Mouse (Mus musculus) brain, embryonic 14.5 days (tissue): Measurements from ENCODE around the gene Phf11a.

Source experiments
- CTCF ChIP-seq: fragments of 200-500 bp; IDR thresholded peaks from 2 replicates; pipeline ENCODE4 v1.5.1; 2012; ENCODE audit warnings: inconsistent platforms, mild to moderate bottlenecking, moderate library complexity, borderline replicate concordance; ENCODE audit not compliant: insufficient read depth, insufficient read length; ENCODE audit errors: extremely low read depth
- POLR2A ChIP-seq: fragments of 200-500 bp; IDR thresholded peaks from 2 replicates; pipeline ENCODE4 v1.6.1; 2012; ENCODE audit warnings: mild to moderate bottlenecking, inconsistent platforms, borderline replicate concordance; ENCODE audit not compliant: poor library complexity, insufficient read depth, insufficient read length, severe bottlenecking; ENCODE audit errors: extremely low read depth

DNA sequence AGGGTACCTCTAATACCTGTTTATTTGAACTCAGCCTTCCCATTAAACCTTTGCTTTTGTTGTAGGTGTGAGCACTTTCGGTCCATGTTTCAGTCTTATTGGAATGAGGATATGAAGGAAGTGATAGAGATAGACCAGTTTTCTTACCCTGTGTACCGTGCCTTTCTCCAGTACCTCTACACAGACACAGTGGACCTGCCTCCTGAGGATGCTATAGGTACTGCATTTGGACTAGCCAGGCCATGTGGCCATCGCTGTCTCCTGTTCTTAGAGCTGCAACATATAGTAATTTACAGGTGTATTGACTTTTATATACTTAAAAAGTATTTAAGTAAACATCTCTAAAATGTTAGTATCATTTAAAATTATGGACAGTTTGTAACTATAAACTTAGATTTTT is 67.5 kb downstream of the Phf11a start:
- TF ChIP-seq POLR2A: no peak
- TF ChIP-seq CTCF: peak; percentile 6; the same call in 1 of the 2 replicates
